Mouse (Mus musculus) heart, postnatal 14 days (tissue): ENCODE data around the gene Dbp. TPM values are rescaled to one million over a fixed set of nuclear protein-coding genes. Genes with fewer than 3 reads are reported as not detected.
"Not testable (repeated sequence)": the region's sequence is repeated elsewhere in the genome, so short reads cannot be mapped to it uniquely, and the experiment has no call there.

ENCODE experiments used
- DNase-seq, 2 experiments: peaks; one replicate each; pipeline ENCODE4 v3.0.0; 2021 to 2022
- intact Hi-C: fragments of 180-260 bp; cut with DNase I; formaldehyde crosslinking; loops from one replicate; pipeline ENCODE4 v1.15.1; 2025
- long read RNA-seq, 2 experiments: library from polyadenylated mRNA; stranded (forward); transcript quantifications; one replicate each; pipeline ENCODE4 v2.0.0; 2021
- total RNA-seq, 2 experiments: library from RNA; stranded (reverse); gene quantifications; 2 replicates each; pipeline ENCODE4 v1.2.3; 2021

The Dbp gene
- 10 to 100 TPM; 24.7 to 27.1 TPM for total RNA-seq
- long read RNA-seq, experiment 1, transcript Dbp-201 (4 exons, 1,837 nt): major isoform, 39 of 50 reads
- long read RNA-seq, experiment 1, partial matches to known transcripts: 2 of 50 reads
- long read RNA-seq, experiment 1, other reads (novel, unspliced or antisense): 1 of 50 reads
- long read RNA-seq, experiment 2, transcript Dbp-201 (4 exons, 1,837 nt): major isoform, 45 of 56 reads
- long read RNA-seq, experiment 2, transcript Dbp-204 (3 exons, 1,156 nt): minor isoform, 6 of 56 reads
- long read RNA-seq, experiment 2, partial matches to known transcripts: 0 of 56 reads
- long read RNA-seq, experiment 2, other reads (novel, unspliced or antisense): 2 of 56 reads

- intact Hi-C loops: loop anchor here (5.0 kb wide), 1 partner anchor 243 kb away; no protein-coding TSS in a partner anchor
- DNase-seq: peak; percentile 97 to 98
Measured at GRCm38 (mm10) chr7:45704730-45705442, at the start of gene Dbp. Gene Dbp, plus strand, starts transcription at chr7:45705088.

GRCm38 (mm10) chr7:45660746-45661478 lies 44.0 kb upstream of the Dbp start:
- intact Hi-C loops: no loop called here
- no peak for DNase-seq

- DNase-seq, intact Hi-C loops: not testable (repeated sequence)
Measured at GRCm38 (mm10) chr7:45661702-45662101, 43.2 kb upstream of the Dbp start.

GRCm38 (mm10) chr7:45665303-45666138 lies 39.4 kb upstream of the Dbp start:
- DNase-seq: no peak
- intact Hi-C loops: no loop called here

GRCm38 (mm10) chr7:45666161-45666560 lies 38.7 kb upstream of the Dbp start, which contains the start of gene Fut2:
Gene Fut2, minus strand, starts transcription at chr7:45666394.
- intact Hi-C loops: no loop called here
- no peak for DNase-seq

- intact Hi-C loops: no loop called here
- DNase-seq: no peak
Measured at GRCm38 (mm10) chr7:45667761-45668160, 37.1 kb upstream of the Dbp start.

GRCm38 (mm10) chr7:45668921-45669320 lies 36.0 kb upstream of the Dbp start:
- no peak for DNase-seq
- intact Hi-C loops: no loop called here

GRCm38 (mm10) chr7:45677627-45678295 lies 27.1 kb upstream of the Dbp start:
- intact Hi-C loops: loop anchor here (2.0 kb wide), 1 partner anchor 31 kb away; no protein-coding TSS in a partner anchor
- DNase-seq: no peak

- DNase-seq: no peak
Measured at GRCm38 (mm10) chr7:45678513-45678912, 26.4 kb upstream of the Dbp start.

GRCm38 (mm10) chr7:45679966-45680621 lies 24.8 kb upstream of the Dbp start:
- intact Hi-C loops: no loop called here
- DNase-seq: peak; percentile 57 to 60

More at GRCm38 (mm10) chr7:45678513-45678912, 26.4 kb upstream of the Dbp start:
- intact Hi-C loops: no loop called here

GRCm38 (mm10) chr7:45681046-45681736 lies 23.7 kb upstream of the Dbp start:
- DNase-seq: peak; percentile 50 to 67
- intact Hi-C loops: no loop called here

GRCm38 (mm10) chr7:45682144-45683126 lies 22.5 kb upstream of the Dbp start:
- peak; percentile 90 to 94 for DNase-seq
- intact Hi-C loops: loop anchor here (2.0 kb wide), 2 partner anchors 54 to 92 kb away; no protein-coding TSS in a partner anchor

GRCm38 (mm10) chr7:45683396-45684050 lies 21.4 kb upstream of the Dbp start, which contains the start of gene Ntn5:
Gene Ntn5, plus strand, starts transcription at chr7:45684022.
- intact Hi-C loops: loop anchor here (2.0 kb wide), 2 partner anchors 55 to 93 kb away; no protein-coding TSS in a partner anchor
- DNase-seq: no peak

- intact Hi-C loops: no loop called here
- DNase-seq: no peak
Measured at GRCm38 (mm10) chr7:45685811-45686210, 19.1 kb upstream of the Dbp start.

GRCm38 (mm10) chr7:45686841-45687240 lies 18.0 kb upstream of the Dbp start:
- DNase-seq: no peak
- intact Hi-C loops: no loop called here

- DNase-seq: no peak
- intact Hi-C loops: no loop called here
Measured at GRCm38 (mm10) chr7:45689099-45689498, 15.8 kb upstream of the Dbp start.
